Mouse (Mus musculus) telencephalon, adult 2 months (tissue): ENCODE results near the gene A630001G21Rik.
"Not testable (repeated sequence)": the region's sequence is repeated elsewhere in the genome, so short reads cannot be mapped to it uniquely, and the experiment has no call there.

Source experiments
- DNase-seq: peaks from one replicate; pipeline ENCODE4 v3.0.0-alpha.2; 2011; ENCODE audit warnings: low read depth, low spot score

Gene A630001G21Rik

GRCm38 (mm10) chr1:85778436-85778835, at the start of gene A630001G21Rik:
TSS of gene A630001G21Rik (minus strand) at chr1:85778643.
- DNase-seq, result no peak

GRCm38 (mm10) chr1:85827166-85827565, 48.7 kb upstream of the A630001G21Rik start:
- DNase-seq, result no peak

- DNase-seq, result no peak
Measured at GRCm38 (mm10) chr1:85824905-85825304, 46.5 kb upstream of the A630001G21Rik start.

- peak; percentile 29 for DNase-seq
Measured at GRCm38 (mm10) chr1:85822239-85822638, 43.8 kb upstream of the A630001G21Rik start.

- no peak for DNase-seq
Measured at GRCm38 (mm10) chr1:85819695-85820094, 41.3 kb upstream of the A630001G21Rik start.

- DNase-seq, result no peak
Measured at GRCm38 (mm10) chr1:85818121-85818520, 39.7 kb upstream of the A630001G21Rik start.

- not testable (repeated sequence) for DNase-seq
Measured at GRCm38 (mm10) chr1:85814213-85814612, 35.8 kb upstream of the A630001G21Rik start.

- DNase-seq, result no peak
Measured at GRCm38 (mm10) chr1:85810787-85811186, 32.3 kb upstream of the A630001G21Rik start.

GRCm38 (mm10) chr1:85810343-85810742, 31.9 kb upstream of the A630001G21Rik start:
- no peak for DNase-seq

- DNase-seq, result no peak
Measured at GRCm38 (mm10) chr1:85809256-85809655, 30.8 kb upstream of the A630001G21Rik start.

GRCm38 (mm10) chr1:85804551-85804950, 26.1 kb upstream of the A630001G21Rik start:
- no peak for DNase-seq

GRCm38 (mm10) chr1:85802517-85802916, 24.1 kb upstream of the A630001G21Rik start:
- DNase-seq, result no peak

- no peak for DNase-seq
Measured at GRCm38 (mm10) chr1:85799776-85800175, 21.3 kb upstream of the A630001G21Rik start.

GRCm38 (mm10) chr1:85795196-85795595, 16.8 kb upstream of the A630001G21Rik start:
- DNase-seq, result no peak

GRCm38 (mm10) chr1:85794106-85794771, 15.8 kb upstream of the A630001G21Rik start:
- no peak for DNase-seq

- DNase-seq, result peak; percentile 53
Measured at GRCm38 (mm10) chr1:85793208-85794105, 15.0 kb upstream of the A630001G21Rik start, which contains the start of gene Cab39. TSS of gene Cab39 (plus strand) at chr1:85793441.

- no peak for DNase-seq
Measured at GRCm38 (mm10) chr1:85791476-85791875, 13.0 kb upstream of the A630001G21Rik start.

GRCm38 (mm10) chr1:85790565-85790964, 12.1 kb upstream of the A630001G21Rik start:
- DNase-seq, result no peak

- no peak for DNase-seq
Measured at GRCm38 (mm10) chr1:85779428-85780180, 1.2 kb upstream of the A630001G21Rik start.

GRCm38 (mm10) chr1:85779012-85779411, 569 bp upstream of the A630001G21Rik start:
- no peak for DNase-seq

- no peak for DNase-seq
Measured at GRCm38 (mm10) chr1:85776154-85776553, 2.3 kb downstream of the A630001G21Rik start.

- no peak for DNase-seq
Measured at GRCm38 (mm10) chr1:85775136-85775535, 3.3 kb downstream of the A630001G21Rik start.
